18 mouse cellular contexts compared by ENCODE assay signal in genomic region chr19:16204776-16205680, GRCm38 (mm10).
DNase-seq lines count a peak whose midpoint lies in the region; ATAC-seq and TF ChIP-seq lines count a peak whose summit lies in the region.
"Had no signal": no experiment of that assay in that cellular context is flagged by ENCODE, and none has a peak within 500 bp of the region (broad histone marks: within the 10 kb centered on the region; RNA-seq: fewer than 3 reads in every experiment).

No protein-coding gene starts in this region.

- 62% methylated on average over 7 of the region's 7 CpGs for WGBS in lung, adult 2 months
- 92% methylated on average over 7 of the region's 7 CpGs for WGBS in hindbrain, embryonic 13.5 days
- WGBS in midbrain, embryonic 13.5 days: 92% methylated on average over 7 of the region's 7 CpGs

- no peak overlapping the region for H3K4me3 ChIP-seq in lung, adult 2 months (replicated peaks; ENCODE audit: extremely low read depth, low read depth, low read length)
- no peak overlapping the region for H3K4me3 ChIP-seq in hindbrain, embryonic 13.5 days
- H3K4me3 ChIP-seq in midbrain, embryonic 13.5 days (replicated peaks): no peak overlapping the region
- H3K4me3 ChIP-seq: forebrain, embryonic 13.5 days; liver, embryonic 12.5 days; myocyte had no signal

- H3K4me1 ChIP-seq in lung, adult 2 months (ENCODE audit: control insufficient read depth, insufficient read depth, low read length): peaks cover 21% of the 10 kb centered on the region
- H3K4me1 ChIP-seq in hindbrain, embryonic 13.5 days (replicated peaks): peaks cover 12% of the 10 kb centered on the region
- H3K4me1 ChIP-seq in midbrain, embryonic 13.5 days (replicated peaks): peaks cover 12% of the 10 kb centered on the region

- DNase-seq in lung, adult 18-20 months: peak; percentile 61 to 82
- DNase-seq in lung, adult 2 months: no peak
- DNase-seq in Muller cell, postnatal 12 days (ENCODE audit: inconsistent ontology term): peak; percentile 64
- peak; percentile 14 to 56 for DNase-seq in natural killer cell, adult 2 months (ENCODE audit: low spot score in 2 of 2)
- no peak for DNase-seq in adrenal gland, postnatal 25 days
- DNase-seq: cerebellum, adult 11-12 months; heart, adult 18-20 months; heart, postnatal 4 days; layer of hippocampus, adult 9-11 months; right cerebral cortex, postnatal 14 days; thymus, postnatal 25 days had no signal

- H3K27ac ChIP-seq in hindbrain, embryonic 13.5 days: no peak overlapping the region
- no peak overlapping the region for H3K27ac ChIP-seq in midbrain, embryonic 13.5 days
- H3K27ac ChIP-seq: forebrain, embryonic 13.5 days; liver, embryonic 12.5 days had no signal

- H3K36me3 ChIP-seq in hindbrain, embryonic 13.5 days: no peaks in the 10 kb centered on the region
- H3K36me3 ChIP-seq in midbrain, embryonic 13.5 days: 0 out of 2 replicates have a peak, but pooled peaks cover 5% of the 10 kb centered on the region
- H3K36me3 ChIP-seq: liver, embryonic 12.5 days had no signal

- no peak overlapping the region for H3K9ac ChIP-seq in hindbrain, embryonic 13.5 days
- H3K9ac ChIP-seq in midbrain, embryonic 13.5 days (replicated peaks): no peak overlapping the region
- H3K9ac ChIP-seq: forebrain, embryonic 13.5 days; liver, embryonic 12.5 days had no signal

- TF ChIP-seq POLR2A in lung, adult 2 months (IDR thresholded peaks at IDR 0.05; ENCODE audit: borderline replicate concordance, extremely low read depth, low read depth, low read length): no peak

- ATAC-seq in inflammation-experienced regulatory T-cells, adult 6 months: peak; percentile 10
- ATAC-seq in hindbrain, embryonic 13.5 days (ENCODE audit: low FRiP score): no peak
- ATAC-seq in midbrain, embryonic 13.5 days: no peak
- ATAC-seq: forebrain, embryonic 13.5 days; intestine, postnatal 0 days; liver, embryonic 12.5 days had no signal

- no peaks in the 10 kb centered on the region for H3K9me3 ChIP-seq in hindbrain, embryonic 13.5 days
- H3K9me3 ChIP-seq in midbrain, embryonic 13.5 days: no peaks in the 10 kb centered on the region
- H3K9me3 ChIP-seq: forebrain, embryonic 13.5 days; liver, embryonic 12.5 days had no signal

- no peak for TF ChIP-seq CTCF in lung, adult 2 months (IDR thresholded peaks at IDR 0.05; ENCODE audit: insufficient read depth, low read length)

- H3K4me2 ChIP-seq in hindbrain, embryonic 13.5 days: no peak overlapping the region
- no peak overlapping the region for H3K4me2 ChIP-seq in midbrain, embryonic 13.5 days (replicated peaks)
- H3K4me2 ChIP-seq: forebrain, embryonic 13.5 days; liver, embryonic 12.5 days had no signal

- H3K27me3 ChIP-seq in hindbrain, embryonic 13.5 days: no peaks in the 10 kb centered on the region
- no peaks in the 10 kb centered on the region for H3K27me3 ChIP-seq in midbrain, embryonic 13.5 days
- H3K27me3 ChIP-seq: forebrain, embryonic 13.5 days; liver, embryonic 12.5 days had no signal

Comparison
In these comparisons a context has a peak if more than half of its experiments do, and no peak if none do; other contexts are left out.
1. DNase-seq: peak in lung, adult 18-20 months (2 of 2), Muller cell, postnatal 12 days (single experiment) and natural killer cell, adult 2 months (2 of 2); none in lung, adult 2 months (single experiment) and adrenal gland, postnatal 25 days (single experiment).